Mouse (Mus musculus): ENCODE measurements around the gene Zp1.

Zp1 gene

GRCm38 (mm10) chr19:10920532-10920931, at the start of gene Zp1:
Zp1 (minus strand) TSS chr19:10920632.
- no peak for DNase-seq

DNA sequence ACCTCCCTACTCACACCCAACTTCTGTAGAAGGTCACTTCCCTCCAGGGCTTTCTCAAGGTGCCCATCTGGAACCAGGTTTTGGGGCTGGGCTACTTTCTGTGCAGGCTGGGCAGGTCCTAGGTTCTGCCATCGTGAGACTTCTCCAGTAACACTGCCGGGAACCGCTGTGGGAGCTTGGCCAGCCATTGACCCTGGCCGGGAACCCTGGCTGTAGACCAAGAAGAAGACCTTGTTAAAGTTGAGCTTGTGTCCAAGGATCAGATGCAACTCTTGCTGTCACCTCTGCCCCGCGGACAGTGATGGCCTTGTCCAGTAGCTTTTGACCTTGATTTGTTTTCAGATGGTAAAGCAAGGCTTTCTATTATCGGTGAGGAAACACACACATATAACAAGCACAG, 48.1 kb upstream of the Zp1 start:
- DNase-seq = no peak

- no peak for DNase-seq
These were observed 45.3 kb upstream of the Zp1 start for GRCm38 (mm10) chr19:10965721-10966120.

DNA sequence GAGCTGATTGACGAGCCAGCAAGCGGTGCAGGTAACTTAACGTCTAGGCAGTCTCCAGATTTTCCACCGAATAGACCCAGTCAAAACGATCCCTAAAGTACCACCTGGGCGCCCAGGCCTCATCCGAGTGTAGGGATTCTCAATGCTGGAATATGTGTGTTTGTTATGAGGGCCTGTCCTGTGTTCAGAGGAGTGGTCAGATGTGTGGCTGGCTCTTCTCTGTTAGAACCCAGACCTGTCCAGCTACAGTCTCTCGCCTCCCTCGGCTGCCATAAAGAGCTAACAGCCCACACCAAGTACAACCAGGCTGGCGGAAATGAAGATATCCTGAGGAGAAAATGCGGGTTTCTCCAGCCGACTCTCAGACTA, 39.5 kb upstream of the Zp1 start:
- DNase-seq = no peak

DNA sequence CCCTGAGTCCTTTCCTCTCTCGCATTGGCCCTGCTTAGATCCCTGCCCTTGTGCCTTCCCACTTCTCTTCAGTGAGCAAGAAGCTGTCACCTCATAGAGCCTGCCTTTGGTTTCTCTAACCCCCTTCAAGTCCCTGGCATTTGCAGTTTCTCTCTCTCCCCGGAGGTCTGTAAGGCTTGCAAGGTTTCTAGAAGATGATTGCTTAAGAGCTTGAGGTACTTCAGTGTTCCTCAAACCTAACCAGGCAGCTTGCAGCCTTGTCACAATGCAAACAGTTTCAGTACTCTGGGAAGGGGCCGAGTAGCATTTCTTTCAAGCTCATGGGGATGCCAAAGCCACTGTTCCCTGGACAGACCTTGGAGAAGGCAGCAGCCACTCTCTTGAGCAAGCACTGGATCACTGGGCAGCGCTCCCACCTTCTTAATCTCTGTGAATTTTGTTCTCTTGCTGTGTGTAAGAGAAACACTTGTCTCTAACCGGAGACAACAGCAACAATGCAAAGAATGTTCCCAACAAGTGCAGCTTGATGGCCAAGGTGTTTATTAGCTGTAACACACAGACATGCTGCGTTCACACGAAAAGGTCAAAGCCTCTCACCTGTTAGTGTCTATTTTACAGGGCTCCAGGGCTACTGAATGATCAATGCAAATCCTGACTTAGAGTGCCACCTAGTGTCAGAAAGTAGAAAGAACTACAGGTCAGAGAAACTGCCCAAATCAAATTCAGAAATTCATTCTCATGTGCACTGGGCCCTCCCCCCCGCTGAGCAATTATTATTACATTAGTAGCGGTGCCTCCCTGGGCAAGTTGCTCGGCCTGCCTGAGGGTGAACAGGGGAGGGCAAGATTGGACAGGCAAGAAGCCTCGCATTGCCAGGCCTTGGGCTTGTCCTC, 38.9 kb upstream of the Zp1 start:
- DNase-seq = peak; percentile 42

- DNase-seq = no peak
These were observed 31.8 kb upstream of the Zp1 start for GRCm38 (mm10) chr19:10952021-10952939.

- DNase-seq = no peak
These were observed 29.1 kb upstream of the Zp1 start for GRCm38 (mm10) chr19:10949558-10949957.

DNA sequence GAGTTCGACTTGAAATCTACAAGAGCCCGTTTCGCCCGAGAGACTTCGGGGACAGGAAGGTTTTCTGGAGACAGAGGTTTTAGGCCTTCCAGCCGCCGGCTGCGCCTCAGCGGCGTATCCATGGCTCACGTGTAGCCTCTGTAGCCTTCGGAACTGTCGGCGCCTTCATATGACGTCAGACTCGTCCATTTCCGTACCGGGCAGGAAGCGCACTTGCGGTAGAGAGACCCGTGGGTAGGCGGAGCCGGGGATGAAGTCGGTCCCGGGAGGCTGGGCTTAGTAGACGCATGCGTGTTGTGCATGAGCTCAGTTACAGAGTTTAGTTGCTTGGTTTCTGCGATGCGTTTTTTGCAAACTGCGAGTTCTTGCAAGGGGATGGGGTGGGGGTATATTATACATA, 28.7 kb upstream of the Zp1 start, which contains the start of gene Ccdc86:
Ccdc86 (minus strand) TSS at position 155 of the 400 bp plus-strand sequence.
- DNase-seq = peak; percentile 95

- DNase-seq = peak; percentile 45
These were observed 28.0 kb upstream of the Zp1 start for GRCm38 (mm10) chr19:10948416-10948815.

- no peak for DNase-seq
These were observed 26.8 kb upstream of the Zp1 start for GRCm38 (mm10) chr19:10947219-10947618.

GRCm38 (mm10) chr19:10946506-10946905, 26.1 kb upstream of the Zp1 start:
- DNase-seq = no peak

- no peak for DNase-seq
These were observed 23.5 kb upstream of the Zp1 start for GRCm38 (mm10) chr19:10943955-10944354.

DNA sequence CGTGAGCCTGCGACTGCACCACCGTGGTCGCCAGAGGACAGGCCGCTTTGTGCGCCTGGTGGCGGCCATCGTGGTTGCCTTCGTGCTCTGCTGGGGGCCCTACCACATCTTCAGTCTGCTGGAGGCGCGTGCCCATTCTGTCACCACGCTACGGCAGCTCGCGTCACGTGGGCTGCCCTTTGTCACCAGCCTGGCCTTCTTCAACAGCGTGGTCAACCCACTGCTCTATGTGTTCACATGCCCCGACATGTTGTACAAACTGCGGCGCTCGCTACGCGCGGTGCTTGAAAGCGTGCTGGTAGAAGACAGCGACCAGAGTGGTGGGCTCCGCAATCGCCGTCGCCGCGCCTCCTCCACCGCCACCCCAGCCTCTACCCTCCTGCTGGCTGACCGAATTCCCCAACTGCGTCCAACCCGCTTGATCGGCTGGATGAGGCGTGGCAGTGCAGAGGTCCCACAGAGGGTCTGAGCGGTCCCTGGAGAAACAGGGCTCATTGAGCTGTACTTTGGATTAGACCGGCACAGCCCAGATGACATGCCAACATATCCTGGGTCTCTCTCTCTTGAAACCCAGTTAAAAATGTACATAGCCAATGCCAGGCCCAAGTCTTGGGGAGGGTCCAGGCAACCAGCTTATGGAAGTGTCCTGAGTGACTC, 20.5 kb upstream of the Zp1 start:
- DNase-seq = no peak

DNA sequence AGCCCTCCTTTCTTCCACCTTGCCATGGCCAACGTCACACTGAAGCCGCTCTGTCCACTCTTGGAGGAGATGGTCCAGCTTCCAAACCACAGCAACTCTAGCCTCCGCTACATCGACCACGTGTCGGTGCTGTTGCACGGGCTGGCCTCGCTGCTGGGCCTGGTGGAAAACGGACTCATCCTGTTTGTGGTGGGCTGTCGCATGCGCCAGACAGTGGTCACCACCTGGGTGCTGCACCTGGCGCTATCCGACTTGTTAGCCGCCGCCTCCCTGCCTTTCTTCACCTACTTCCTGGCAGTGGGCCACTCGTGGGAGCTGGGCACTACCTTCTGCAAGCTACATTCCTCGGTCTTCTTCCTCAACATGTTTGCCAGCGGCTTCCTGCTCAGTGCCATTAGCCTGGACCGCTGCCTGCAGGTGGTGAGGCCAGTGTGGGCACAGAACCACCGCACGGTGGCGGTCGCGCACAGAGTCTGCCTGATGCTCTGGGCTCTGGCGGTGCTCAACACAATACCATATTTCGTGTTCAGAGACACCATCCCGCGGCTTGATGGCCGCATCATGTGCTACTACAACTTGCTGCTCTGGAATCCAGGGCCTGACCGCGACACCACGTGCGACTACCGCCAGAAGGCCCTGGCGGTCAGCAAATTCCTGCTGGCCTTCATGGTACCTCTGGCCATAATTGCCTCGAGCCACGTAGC, 19.8 kb upstream of the Zp1 start:
- DNase-seq = peak; percentile 85

DNA sequence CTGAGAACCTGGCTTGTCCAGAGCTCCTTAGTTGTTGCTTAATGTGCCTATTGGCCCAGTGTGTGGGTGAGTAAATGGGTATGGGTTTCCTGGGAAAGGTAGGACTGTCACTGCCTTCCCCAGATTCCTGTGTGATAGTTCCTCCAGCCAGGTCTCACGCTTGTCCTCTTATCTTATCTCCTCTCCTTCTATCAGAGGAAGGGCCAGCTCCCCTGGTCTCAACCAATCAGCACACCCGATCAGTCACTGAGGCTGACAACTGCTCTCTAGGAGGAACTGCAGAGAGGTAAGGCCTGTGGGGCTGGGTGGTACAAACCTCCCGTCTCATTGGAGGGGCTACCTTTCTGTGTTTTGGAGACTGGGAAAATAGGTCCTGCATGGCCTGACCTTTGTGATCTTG, 18.3 kb upstream of the Zp1 start:
- no peak for DNase-seq

DNA sequence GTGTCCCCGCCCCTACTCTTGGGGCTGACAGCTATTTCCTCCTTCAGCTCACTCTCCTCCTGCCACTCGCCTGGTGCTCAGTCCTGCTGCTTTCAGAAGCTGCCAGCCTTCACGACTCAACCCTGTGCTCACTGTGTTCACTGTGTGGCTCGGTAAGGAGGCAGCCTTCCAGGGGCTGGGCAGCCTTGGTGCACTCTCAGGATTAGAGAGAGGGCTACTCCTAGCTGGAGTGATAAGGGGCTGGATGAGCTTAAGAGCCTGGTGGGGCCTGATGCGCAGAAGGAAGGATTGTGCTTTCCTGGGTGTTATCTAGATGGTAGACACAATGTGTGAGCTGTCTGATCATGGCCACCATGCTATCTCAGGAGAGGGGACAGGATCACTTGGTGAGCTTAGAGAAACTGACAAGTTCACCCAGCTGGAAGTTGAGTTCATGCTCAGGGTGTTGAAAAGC, 16.7 kb upstream of the Zp1 start, which contains the start of gene Ptgdr2:
Ptgdr2 (plus strand) TSS at position 51 of the 454 bp plus-strand sequence.
- no peak for DNase-seq

DNA sequence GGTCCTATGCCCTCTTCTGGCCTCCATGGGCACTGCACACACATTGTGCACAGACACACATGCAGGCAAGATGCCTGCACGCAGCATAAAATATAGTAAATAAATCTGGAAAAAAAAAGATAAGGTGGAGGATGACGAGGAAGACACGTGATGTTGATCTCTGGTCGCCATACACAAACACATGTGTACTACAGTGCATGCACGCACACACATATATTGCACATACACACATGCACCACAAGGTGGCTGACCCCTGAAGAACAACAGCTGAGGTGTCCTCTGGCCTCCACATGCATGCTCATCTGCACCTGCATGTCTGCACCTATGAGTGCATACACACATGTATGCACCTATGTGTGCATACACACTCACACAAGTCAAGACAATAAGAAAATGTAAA, 15.6 kb upstream of the Zp1 start:
- no peak for DNase-seq

DNA sequence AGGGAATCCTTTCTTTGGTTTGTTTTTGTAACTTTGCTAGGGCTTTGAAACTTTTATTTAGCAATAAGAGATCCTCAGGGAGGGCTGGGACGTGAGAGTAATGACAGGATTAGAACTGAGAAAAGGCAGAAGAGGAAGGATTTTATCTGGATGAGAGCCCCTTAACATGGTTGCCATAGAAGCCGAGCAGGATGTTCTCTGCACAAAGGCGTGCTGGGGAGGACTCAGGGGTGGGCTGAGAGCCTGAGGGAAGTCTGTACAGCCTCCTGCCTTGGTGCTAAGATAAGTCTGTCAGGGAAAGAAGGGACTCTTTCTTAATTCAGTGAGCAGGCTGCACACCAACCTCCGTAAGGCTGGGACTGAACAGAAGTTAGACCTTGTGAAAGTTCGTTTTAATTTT, 14.6 kb upstream of the Zp1 start:
- no peak for DNase-seq

DNA sequence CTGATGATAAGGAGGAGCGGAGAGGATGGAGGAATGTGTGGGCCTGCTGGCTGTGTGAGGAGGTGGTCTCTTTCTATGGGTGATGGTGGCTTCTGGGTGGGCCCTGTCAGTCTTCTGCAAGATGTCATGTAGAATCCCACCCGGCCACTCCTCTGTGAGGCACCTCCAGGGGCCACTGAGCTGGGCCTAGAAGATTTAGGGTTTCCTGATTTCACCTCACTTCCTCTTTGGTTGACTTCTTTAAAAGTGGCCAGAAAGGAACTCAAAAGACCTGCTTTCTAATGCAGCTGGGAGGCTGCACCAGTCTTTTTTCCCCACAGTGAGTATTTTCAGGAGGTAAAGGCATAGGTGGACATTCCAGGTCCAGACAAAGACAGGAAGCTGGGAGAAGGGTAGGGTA, 10.2 kb upstream of the Zp1 start:
- no peak for DNase-seq

- DNase-seq = no peak
These were observed 6.2 kb upstream of the Zp1 start for GRCm38 (mm10) chr19:10926666-10927065.

GRCm38 (mm10) chr19:10926123-10926621, 5.7 kb upstream of the Zp1 start:
- DNase-seq = no peak

GRCm38 (mm10) chr19:10924220-10924619, 3.8 kb upstream of the Zp1 start:
- DNase-seq = no peak

Measured in cerebellum, adult 11-12 months (tissue).